Mouse (Mus musculus) adrenal gland, postnatal 10 days (tissue): ENCODE results near the gene Sorbs1. TPM values are rescaled to one million over a fixed set of nuclear protein-coding genes. Genes with fewer than 3 reads are reported as not detected.

Experiments
- DNase-seq: peaks from one replicate; pipeline ENCODE4 v3.0.0; 2021; ENCODE audit warnings: mixed read lengths
- total RNA-seq, 2 experiments: library from RNA; stranded (reverse); gene quantifications; 2 replicates each; pipeline ENCODE4 v1.2.3; 2021

The Sorbs1 gene
- total RNA-seq, 2 experiments from 2014 or later, result 172 to 181 TPM

DNA sequence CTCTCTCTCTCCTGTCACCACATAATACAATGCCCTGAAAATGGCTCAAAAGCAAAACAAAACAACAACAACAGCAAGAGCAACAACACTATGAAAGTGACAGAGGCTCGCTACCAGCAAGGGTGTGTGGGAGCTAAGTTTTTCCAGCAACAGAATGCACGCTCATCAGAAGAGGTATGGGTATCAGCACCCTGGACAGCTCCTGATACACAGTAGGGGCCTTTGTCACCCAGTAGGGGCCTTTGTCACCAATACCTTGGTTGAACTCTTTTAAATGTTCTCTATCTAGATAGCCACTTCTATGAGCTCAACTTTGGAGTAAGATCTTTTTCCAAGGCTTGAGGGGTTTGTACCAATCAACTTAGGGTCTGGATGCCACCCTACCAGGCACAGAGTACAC, 138.9 kb downstream of the Sorbs1 start:
- no peak for DNase-seq

DNA sequence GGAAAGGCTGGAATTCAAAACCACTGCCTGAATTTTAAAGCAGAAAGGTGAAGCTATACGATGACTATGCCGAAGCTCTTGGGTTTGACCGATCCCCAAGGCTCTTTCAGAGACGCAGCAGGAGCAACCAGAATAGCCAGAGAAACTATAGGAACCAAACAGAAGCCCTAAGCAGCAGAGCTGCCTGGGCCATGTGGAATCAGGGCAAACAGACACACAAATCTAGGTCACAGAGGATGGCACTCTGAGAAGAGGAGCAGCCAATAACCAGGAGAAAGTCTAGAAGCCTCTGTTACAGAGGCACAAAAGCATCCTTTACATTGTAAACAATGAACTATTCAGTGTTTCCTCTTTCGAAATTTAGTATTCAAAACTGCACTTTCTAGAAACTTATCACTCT, 140.9 kb downstream of the Sorbs1 start:
- no peak for DNase-seq

GRCm38 (mm10) chr19:40371866-40372265, 141.7 kb downstream of the Sorbs1 start:
- no peak for DNase-seq

DNA sequence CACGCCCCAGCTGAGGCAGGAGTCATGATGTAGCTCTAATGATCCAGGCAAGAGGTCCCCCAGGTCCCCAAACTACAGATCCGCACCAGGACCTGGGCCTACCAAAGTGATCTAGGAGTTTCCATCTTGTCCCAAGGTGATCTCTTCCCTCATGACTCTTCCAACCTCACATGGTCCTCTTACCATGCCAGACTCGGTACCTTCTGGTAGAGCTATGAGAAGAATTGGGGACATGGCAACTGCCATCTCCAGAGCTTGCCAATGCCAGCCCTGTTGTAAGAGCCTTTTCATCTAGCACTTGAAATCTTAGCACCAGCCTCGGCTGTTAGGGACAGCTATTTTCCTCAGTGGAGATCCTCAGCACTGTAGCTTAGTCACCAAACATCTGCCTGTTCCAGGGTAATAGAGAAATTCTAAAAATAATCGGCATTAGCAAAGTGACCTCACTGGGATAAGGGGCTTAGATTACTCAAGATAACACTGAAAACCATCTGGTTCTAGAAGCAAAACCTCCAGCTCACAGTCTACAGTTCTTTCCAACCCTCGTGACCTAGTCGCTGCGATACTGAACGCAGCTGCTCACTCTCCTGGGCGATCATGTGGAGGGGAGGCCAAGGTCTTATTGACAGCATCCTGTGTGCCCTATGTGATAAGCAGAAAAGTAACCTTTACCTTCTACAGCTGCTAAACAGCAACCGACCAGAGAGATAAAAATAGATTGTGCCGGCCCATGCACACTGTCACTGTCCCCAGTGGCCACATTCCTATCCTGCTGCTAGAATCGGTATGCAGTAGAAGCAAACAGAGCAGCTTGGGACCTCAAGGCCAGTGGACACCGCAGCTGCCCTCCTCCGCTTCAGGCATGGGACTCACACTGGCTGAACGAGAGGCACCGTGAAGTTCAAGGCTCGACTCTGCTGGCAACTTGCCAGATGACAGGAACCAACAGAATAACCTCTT, 143.4 kb downstream of the Sorbs1 start:
- DNase-seq, result peak; percentile 72

DNA sequence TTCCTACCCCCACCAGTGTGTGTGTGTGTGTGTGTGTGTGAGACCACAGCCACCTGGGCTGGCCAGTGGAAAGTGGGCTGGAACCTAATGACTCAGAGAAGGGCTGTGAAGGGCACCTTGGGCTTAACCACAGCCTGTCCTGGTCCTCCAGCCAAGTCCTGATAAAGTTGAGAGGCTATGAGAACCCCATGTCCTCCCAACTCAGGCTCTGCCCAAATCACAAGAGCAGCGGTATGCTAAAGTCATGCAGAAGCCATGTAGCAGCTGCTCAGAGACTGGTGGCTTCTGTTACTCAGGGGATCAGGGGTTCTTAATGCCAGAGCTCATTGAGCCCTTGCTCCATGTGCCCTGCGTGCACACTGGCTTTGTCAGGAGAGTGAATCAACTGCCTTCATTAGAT, 145.1 kb downstream of the Sorbs1 start:
- DNase-seq, result no peak

DNA sequence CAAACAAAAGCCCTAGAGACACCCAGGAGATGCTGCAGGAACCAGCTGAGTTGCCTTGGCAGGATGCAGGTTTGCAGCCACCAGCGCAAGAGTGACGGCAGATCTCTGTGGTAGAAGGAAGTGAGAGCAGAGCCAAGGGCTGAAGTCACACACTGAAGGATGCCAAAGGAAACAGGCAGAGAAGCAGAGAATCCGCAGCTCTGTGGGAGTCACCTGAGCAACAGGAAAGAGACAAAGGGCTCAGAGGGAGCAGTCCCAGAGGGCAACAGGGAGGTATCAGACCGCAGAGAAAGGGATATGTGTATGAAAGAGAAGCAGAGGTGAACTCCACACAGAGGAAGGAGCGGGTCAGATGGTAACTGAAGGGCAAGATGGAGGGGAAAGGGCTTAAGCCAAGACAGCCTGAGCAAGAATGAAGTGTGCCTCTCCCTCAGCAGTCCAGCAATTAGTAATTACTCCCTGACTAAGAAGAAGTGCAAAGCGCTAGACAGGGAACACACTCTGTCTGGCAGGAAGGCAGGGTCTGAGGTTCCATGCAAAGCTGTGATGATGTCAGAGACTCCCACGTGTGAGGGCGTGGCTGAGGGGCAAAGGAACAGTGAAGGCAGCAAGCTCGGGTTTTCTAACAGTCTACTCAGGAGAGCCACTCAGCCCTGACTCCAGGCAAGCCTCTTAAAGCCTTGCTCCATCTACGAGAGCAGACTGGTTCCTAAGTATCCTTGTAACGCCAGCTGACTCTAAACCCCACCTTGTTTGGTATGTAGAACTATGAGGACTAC, 147.2 kb downstream of the Sorbs1 start:
- DNase-seq, result peak; percentile 62

- peak; percentile 75 for DNase-seq
These were observed 148.4 kb downstream of the Sorbs1 start for GRCm38 (mm10) chr19:40365137-40365536.

- DNase-seq, result no peak
These were observed 150.1 kb downstream of the Sorbs1 start for GRCm38 (mm10) chr19:40363447-40363846.

DNA sequence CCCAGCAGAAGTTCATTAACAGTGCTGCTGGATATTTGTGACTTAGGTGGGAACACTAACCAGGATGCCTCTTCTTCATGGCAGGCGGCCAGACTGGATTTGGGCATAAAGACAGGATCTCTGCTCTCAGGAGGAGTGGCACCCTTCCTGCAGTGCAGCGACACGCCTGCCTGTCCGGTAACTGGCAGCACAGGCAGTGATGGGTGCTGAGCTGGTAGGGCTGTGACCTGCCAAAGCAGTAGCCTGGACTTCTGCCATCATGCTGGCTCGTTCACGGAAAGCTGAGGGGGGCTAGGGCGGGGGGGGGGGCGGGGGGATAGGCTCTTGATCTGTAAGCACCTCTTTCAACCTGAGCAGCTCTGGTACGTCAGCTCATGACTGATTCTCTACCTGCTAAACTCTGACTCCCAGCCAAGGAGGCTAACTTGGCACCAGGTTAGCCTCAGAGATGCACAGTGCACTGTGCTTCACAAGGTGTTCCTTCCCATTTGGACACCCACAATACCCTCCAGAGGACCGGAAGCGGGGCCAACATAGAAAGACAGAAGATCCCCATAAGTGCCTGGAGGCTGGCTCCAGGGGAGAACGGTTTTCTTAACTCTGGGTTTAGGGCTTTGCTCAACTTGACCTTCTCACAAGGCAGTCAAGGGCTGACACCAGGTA, 151.2 kb downstream of the Sorbs1 start:
- peak; percentile 27 for DNase-seq

DNA sequence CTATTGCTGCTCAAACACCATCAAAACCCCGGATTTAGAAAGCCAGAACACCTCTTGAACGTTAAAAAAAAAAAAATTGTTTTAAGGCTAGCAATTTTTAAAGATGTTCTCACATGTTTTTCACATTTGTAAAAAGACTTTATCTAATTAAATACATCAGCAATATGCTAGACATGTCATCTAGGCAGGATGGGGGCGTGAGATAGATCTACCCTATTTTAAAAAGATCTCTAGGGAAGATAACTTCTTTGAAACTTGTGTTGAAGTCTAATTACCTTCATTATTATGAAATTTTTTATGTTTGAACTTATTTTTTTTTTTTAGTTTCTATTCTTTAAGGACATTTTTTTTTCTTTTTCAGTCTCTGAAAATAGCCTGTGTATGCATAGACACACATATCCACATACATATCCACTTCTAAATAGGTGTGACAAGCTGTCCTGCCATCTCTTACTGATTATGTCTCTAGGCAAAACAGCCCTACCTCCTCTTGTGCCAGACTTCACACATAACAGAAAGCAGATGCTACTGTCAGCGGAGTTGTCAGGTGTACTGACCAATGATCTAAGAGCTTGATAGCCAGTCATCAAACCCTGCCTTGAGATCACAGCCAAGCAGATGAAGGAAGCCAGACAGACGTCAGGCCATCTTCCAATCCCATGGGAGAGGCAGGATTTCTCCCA, 153.7 kb downstream of the Sorbs1 start:
- no peak for DNase-seq

DNA sequence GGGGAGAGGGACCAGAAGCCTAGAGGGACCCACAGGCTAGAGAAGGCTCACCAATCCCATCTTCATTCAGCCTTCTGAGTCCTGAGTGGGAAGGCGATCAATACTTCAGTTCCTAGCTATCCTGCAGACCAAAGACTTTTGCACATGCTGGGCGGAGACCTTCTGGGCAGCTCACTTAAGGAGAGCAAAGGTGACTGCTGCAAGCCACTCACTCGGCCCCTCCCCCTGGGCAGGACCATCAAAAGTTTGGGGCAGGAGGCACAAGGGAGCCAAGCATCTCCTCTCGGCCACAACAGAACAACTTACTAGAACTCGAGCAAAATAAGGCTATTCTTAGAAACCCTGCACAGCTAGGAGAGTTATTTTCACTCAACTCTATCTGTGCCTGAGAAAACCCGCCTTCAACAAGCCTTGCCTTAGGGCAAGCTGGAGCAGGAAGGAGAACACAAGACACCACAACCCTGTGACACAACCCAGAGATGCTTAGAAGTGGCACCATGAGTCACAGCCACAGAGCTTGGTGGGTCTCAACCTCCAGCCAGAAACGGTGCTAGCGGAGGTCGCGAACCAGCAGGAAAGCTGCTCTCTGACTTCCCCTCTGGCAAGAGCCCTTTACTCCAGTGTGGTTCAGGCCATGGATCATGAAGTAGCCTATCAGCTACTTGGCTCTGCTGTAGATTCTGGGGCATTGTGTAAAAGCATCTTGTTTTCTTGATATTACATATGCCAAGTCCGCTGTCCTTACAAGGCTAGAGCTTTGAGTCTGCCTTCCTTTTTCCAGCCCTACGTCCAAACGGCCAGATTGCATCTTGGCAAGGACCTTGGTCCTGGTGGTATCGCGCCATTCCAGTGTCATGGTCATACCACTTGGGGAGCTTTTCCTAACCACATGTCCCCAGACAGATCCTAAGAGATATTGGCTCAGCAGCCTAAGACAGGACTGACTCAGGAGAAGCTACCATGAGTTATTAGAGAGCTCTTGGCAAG, 156.8 kb downstream of the Sorbs1 start:
- DNase-seq, result peak; percentile 70

DNA sequence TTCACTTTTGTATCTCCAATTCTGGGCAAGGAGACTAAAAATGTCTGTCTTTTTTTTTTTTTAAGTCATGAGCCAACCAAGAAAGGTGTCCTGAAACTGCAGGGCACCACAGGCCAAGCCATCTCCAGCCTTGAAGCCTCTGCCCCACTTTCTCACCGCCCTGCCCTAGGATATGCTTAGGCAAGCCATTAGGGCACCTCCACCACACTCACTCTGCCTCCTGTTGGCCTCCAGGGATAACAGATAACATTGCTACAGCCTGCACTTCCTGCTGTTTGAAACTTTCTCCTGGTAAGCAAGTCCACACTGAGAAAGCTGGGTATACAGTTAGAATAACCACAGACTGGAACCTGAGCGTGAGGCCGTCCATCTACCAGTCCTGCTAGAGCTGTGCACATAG, 158.5 kb downstream of the Sorbs1 start:
- peak; percentile 48 for DNase-seq

DNA sequence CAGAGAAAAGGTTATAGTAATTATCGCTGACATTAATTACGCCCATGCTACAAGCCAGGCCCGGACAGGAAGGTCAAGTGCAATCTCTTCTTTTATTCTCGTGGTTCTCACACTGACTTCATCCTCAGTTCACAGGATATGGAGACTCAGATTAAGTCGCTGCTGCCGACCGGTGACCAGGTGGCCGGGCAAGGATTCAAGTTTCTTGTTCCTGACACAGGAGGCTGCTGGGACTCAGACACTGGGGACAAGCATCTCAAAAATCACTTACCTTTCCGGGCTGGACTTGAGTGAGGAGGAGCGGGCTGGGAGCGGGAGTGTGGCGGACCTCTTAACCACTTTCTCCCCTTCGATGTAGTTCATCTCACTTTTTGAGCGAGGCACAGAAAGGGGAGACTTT, 161.6 kb downstream of the Sorbs1 start:
- DNase-seq, result no peak

DNA sequence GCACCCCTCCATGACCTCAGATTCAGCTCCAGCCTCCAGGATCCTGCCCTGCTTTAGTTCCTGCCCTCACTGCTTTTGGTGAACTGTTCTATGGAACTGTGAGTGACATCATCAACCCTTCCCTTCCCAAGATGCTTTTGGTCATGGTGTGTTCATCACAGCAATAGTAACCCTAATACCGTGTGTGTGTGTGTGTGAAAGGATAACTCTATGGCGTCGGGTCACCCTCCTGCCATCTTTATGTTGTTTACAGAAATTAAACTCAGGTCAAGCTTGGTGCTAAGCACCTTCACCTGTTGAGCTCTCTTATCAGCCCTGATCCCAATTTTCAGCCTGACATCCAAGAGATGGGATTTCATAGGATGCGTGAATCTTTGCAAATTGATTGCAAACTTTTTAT, 162.7 kb downstream of the Sorbs1 start:
- DNase-seq, result no peak

- DNase-seq, result no peak
These were observed 163.6 kb downstream of the Sorbs1 start for GRCm38 (mm10) chr19:40349713-40350671.

- no peak for DNase-seq
These were observed 164.3 kb downstream of the Sorbs1 start for GRCm38 (mm10) chr19:40349281-40349680.

- DNase-seq, result no peak
These were observed 164.9 kb downstream of the Sorbs1 start for GRCm38 (mm10) chr19:40348652-40349051.

GRCm38 (mm10) chr19:40348175-40348574, 165.4 kb downstream of the Sorbs1 start:
- DNase-seq, result no peak

GRCm38 (mm10) chr19:40346908-40347307, 166.7 kb downstream of the Sorbs1 start:
- DNase-seq, result no peak
